Mouse (Mus musculus) v-Abl transformed pro-B cells (cell line): ENCODE data around the gene Olfr1184.
"Not testable (repeated sequence)": the region's sequence is repeated elsewhere in the genome, so short reads cannot be mapped to it uniquely, and the experiment has no call there.

Experiments
- in situ Hi-C, 2 experiments: fragments of 400-800 bp; cut with MboI; formaldehyde crosslinking; loops; one replicate each; pipeline ENCODE4 v1.15.1; 2025; ENCODE audit not compliant: unreplicated experiment in 2 of 2

Olfr1184 gene

DNA sequence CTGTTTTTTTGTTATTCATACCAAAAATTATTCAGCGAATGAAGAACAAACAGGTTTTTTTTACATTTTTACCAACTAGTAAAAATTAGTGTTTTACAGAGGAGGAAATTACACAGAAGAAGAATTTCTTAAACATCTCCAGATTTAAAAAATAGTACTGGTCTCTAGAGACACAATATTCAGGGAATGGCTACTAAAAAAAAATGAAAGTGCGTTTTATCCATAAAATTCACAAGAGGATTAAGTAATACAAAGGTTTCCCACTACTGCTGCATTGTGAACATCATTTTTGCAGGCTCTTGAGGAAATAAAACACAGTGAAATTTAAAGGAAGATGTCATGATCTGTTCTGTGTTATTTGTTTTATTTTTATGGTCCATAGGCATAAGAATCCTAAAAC, at the start of gene Olfr1184:
Olfr1184 (plus strand) TSS at position 301 of the 400 bp plus-strand sequence.
- in situ Hi-C loops = no loop called here

DNA sequence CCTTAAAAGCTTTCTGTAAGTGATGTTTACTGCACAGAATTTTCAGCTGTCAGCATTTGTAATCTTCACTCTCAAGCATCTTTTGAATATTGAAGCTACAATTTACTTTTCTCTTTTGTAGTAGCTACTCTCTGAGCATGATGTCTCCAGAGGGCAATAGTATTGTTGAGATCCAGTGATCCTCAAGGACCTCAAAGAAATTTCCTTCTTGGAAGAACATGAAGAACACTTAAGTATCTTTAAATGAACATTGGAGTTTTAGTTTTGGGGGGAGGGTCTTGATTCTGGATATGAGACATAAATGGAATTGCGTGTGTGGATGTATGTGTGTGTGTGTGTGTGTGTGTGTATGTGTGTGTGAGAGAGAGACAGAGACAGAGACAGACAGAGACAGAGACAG, 34.4 kb upstream of the Olfr1184 start, which contains the start of gene Gm13757:
Gm13757 (minus strand) TSS at position 101 of the 400 bp plus-strand sequence.
- in situ Hi-C loops = no loop called here

DNA sequence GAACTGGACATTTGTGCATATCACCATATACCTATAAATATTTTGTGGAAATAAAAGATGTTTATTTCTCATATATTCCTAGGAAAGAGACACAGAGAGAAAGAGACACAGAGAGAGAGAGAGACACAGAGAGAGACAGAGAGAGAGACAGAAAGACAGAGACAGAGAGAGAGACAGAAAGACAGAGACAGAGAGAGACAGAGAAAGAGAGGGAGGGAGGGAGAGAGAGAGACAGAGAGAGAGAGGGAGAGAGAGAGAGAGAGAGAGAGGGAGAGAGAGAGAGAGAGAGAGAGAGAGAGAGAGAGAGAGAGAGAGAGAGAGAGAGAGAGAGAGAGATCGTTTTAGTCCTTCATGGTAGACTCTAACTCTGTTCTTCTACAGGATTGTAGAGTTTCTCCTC, 28.8 kb upstream of the Olfr1184 start, which contains the start of gene Olfr1183:
Olfr1183 (plus strand) TSS at position 301 of the 400 bp plus-strand sequence.
- in situ Hi-C loops = not testable (repeated sequence)

DNA sequence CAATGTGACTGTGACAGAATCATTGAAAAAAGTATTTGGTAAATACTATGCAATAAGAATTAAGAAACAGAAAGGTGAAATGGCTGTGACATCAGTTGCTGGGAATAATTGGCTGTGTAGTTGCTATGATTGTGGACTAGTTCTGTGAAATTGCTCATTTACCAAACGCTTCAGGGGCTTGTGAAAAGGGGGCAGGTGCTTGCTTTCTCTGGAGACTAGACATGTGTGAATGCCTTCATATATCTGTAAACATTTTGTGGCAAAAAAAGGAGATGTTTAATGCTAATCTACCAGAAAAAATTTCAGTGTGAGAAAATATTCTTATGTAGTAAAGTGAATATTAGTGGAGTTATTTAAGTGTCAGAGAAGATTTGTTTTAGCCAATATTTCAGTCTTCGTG, 9.6 kb downstream of the Olfr1184 start, which contains the start of gene Olfr1185-ps1:
Olfr1185-ps1 (plus strand) TSS at position 301 of the 400 bp plus-strand sequence.
- in situ Hi-C loops = no loop called here

DNA sequence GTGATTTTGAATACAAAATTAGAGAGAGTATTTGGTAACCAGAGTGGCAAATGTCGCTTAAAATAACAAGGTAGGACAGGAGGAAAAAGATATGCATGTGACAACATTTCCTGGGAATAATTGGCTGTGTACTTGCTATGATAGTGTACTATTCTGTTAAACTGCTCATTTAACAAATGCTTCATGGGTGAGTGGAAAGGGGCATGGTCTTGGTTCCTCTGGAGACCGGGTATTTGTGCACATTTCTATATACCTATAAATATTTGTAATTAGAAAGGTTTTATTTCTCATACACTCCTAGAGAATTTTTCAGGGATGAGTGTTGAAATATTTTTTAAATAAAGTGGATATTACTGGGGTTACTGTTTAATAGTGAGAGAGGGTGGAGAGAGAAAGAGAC, 34.9 kb downstream of the Olfr1184 start, which contains the start of gene Olfr1186:
Olfr1186 (plus strand) TSS at position 301 of the 400 bp plus-strand sequence.
- in situ Hi-C loops = no loop called here

DNA sequence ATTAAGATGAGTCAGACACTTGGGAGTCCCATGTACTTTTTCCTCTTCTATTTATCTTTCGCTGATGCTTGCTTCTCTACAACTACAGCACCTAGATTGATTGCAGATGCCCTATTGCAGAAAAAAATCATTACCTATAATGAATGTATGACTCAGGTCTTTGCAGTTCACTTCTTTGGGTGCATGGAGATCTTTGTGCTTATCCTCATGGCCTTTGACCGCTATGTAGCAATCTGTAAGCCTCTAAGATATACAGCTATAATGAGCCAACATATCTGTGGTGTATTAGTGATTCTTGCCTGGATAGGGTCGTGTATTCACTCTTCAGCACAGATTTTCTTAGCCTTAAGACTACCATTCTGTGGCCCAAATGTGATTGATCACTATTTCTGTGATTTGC, 42.3 kb downstream of the Olfr1184 start:
- in situ Hi-C loops = no loop called here
